Mouse (Mus musculus): ENCODE data around the gene Nsfl1c. TPM values are rescaled to one million over a fixed set of nuclear protein-coding genes. Genes with fewer than 3 reads are reported as not detected.

Gene Nsfl1c
- polyA plus RNA-seq, 1 experiment from 2014 or later: 279 TPM

- peaks cover 9% of the 10 kb centered on the region for H3K4me1 ChIP-seq
- no peak overlapping the region for H3K4me3 ChIP-seq
- no peak overlapping the region for H3K9ac ChIP-seq
- no peaks in the 10 kb centered on the region for H3K9me3 ChIP-seq
- H3K36me3 ChIP-seq: peaks cover 75% of the 10 kb centered on the region
- WGBS: 89% methylated on average over 3 of the region's 3 CpGs
- no peak overlapping the region for H3K27ac ChIP-seq
- H3K27me3 ChIP-seq: no peaks in the 10 kb centered on the region
- ATAC-seq (ENCODE audit: insufficient number of reproducible peaks, insufficient read depth, low FRiP score, low TSS enrichment): no peak
- H3K4me2 ChIP-seq (replicated peaks): no peak overlapping the region
Measured at GRCm38 (mm10) chr2:151549615-151550121, 55.7 kb downstream of the Nsfl1c start.

Other genes with a start within 250 kb of the Nsfl1c start
- not detected in 2 replicates for gene 4921509C19Rik, start 18.0 kb upstream of the Nsfl1c start, polyA plus RNA-seq (2016; fragmentation: Nextera tagmentation; extraction: Ambion mirVana)
- 472 and 491 TPM in 2 replicates for gene Fkbp1a, start 48.3 kb downstream of the Nsfl1c start, polyA plus RNA-seq (2016; fragmentation: Nextera tagmentation; extraction: Ambion mirVana)
- 0.59 and 1.0 TPM in 2 replicates for gene Sdcbp2, start 78.4 kb downstream of the Nsfl1c start, polyA plus RNA-seq (2016; fragmentation: Nextera tagmentation; extraction: Ambion mirVana)
- gene Snph, start 138.4 kb downstream of the Nsfl1c start, polyA plus RNA-seq (2016; fragmentation: Nextera tagmentation; extraction: Ambion mirVana): 1.2 and 1.9 TPM in 2 replicates
- not detected in 2 replicates for gene Rad21l, start 174.4 kb downstream of the Nsfl1c start, polyA plus RNA-seq (2016; fragmentation: Nextera tagmentation; extraction: Ambion mirVana)
- 3.2 and 4.8 TPM in 2 replicates for gene Tmem74b, start 207.8 kb downstream of the Nsfl1c start, polyA plus RNA-seq (2016; fragmentation: Nextera tagmentation; extraction: Ambion mirVana)